Mouse (Mus musculus) MEL (cell line): ENCODE results near the gene Krtcap2.

Source experiments
- BHLHE40 ChIP-seq: IDR thresholded peaks from 2 replicates; pipeline ENCODE4 v1.6.1; 2012; ENCODE audit warnings: low read depth, mild to moderate bottlenecking, inconsistent platforms, low read length, improper control_type of control experiment, borderline replicate concordance
- CTCF ChIP-seq, 3 experiments: IDR thresholded peaks in 2 of 3; conservative IDR thresholded peaks in 1 of 3; 2 replicates each; pipeline ENCODE4 v1.5.1; 2011 to 2012; ENCODE audit warnings: low read length in 3 of 3, low read depth in 2 of 3, mild to moderate bottlenecking in 2 of 3, improper control_type of control experiment in 1 of 3, inconsistent platforms in 1 of 3, mixed read lengths in 1 of 3, moderate library complexity in 1 of 3; ENCODE audit not compliant: control insufficient read depth in 1 of 3, insufficient read depth in 1 of 3, poor library complexity in 1 of 3, severe bottlenecking in 1 of 3
- EP300 ChIP-seq, 2 experiments: IDR thresholded peaks; 2 replicates each; pipeline ENCODE4 v1.6.1; 2011; ENCODE audit warnings: improper control_type of control experiment in 2 of 2, low read length in 2 of 2, low read depth in 1 of 2, mild to moderate bottlenecking in 1 of 2
- GABPA ChIP-seq: IDR thresholded peaks from 2 replicates; pipeline ENCODE4 v1.6.1; 2012; ENCODE audit warnings: low read depth, mild to moderate bottlenecking, inconsistent platforms, low read length, improper control_type of control experiment, moderate library complexity
- JUND ChIP-seq: IDR thresholded peaks from 2 replicates; pipeline ENCODE4 v1.6.1; 2011; ENCODE audit warnings: low read depth, mild to moderate bottlenecking, improper control_type of control experiment, low read length
- MAX ChIP-seq: IDR thresholded peaks from 2 replicates; pipeline ENCODE4 v1.6.1; 2011; ENCODE audit warnings: low read length, improper control_type of control experiment
- POLR2A ChIP-seq, 2 experiments: IDR thresholded peaks; 2 replicates each; pipeline ENCODE4 v1.6.1; 2011 to 2012; ENCODE audit warnings: low read length in 2 of 2, mild to moderate bottlenecking in 2 of 2, control low read depth in 1 of 2, improper control_type of control experiment in 1 of 2, low read depth in 1 of 2, moderate library complexity in 1 of 2; ENCODE audit not compliant: control insufficient read depth in 1 of 2, insufficient read depth in 1 of 2, poor library complexity in 1 of 2
- POLR2AphosphoS2 ChIP-seq: IDR thresholded peaks from 2 replicates; pipeline ENCODE4 v1.6.1; 2011; ENCODE audit warnings: low read length, improper control_type of control experiment
- POLR2AphosphoS5 ChIP-seq: IDR thresholded peaks from 2 replicates; pipeline ENCODE4 v1.6.1; 2012; ENCODE audit warnings: low read depth, borderline replicate concordance, mild to moderate bottlenecking, inconsistent platforms, low read length, moderate library complexity, mixed read lengths
- SMC3 ChIP-seq: IDR thresholded peaks from 2 replicates; pipeline ENCODE4 v1.6.1; 2011; ENCODE audit warnings: low read depth, low read length, improper control_type of control experiment
- USF2 ChIP-seq, 2 experiments: IDR thresholded peaks; 2 replicates each; pipeline ENCODE4 v1.6.1; 2011 to 2012; ENCODE audit warnings: improper control_type of control experiment in 2 of 2, low read length in 2 of 2, borderline replicate concordance in 1 of 2, inconsistent platforms in 1 of 2, low read depth in 1 of 2, mild to moderate bottlenecking in 1 of 2; ENCODE audit not compliant: insufficient read depth in 1 of 2

DNA sequence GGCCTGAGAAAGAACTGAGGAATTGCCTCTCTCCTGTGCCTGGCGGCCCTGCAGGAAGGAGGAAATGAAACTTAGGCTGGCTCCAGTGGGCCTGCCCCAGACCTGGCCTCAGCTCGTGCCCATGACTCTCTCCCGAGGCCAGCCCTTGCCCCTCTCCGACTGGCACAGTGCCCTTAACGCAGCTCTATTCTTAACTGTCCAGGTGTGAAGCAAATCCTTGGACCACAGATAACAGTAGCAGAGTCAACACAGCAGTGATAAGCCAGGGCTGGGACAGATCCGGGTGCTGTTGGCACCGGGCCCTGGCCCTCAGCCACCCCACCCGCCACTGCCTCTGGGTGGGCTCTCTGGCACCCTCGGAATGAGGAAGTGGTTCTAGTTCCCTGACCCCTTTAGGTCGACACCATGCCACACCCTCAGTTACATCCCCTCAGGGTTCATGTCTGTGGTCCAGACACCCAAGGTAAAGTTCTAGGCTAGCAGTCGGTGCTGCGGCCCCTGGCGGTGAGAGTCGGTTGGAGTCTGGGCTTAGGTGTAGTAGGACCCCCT lies 12.1 kb upstream of the Krtcap2 start:
- TF ChIP-seq CTCF (IDR thresholded peaks at IDR 0.05 in 2 of 3, conservative IDR thresholded peaks at IDR 0.05 in 1 of 3; ENCODE audit: control insufficient read depth in 1 of 3, insufficient read depth in 1 of 3, low read depth in 2 of 3, low read length in 3 of 3, poor library complexity in 1 of 3, severe bottlenecking in 1 of 3) (peak; percentile 45 to 63 (median 45); a peak in 5 of 6 replicates), POLR2AphosphoS5 (no peak), USF2 (IDR thresholded peaks at IDR 0.05; ENCODE audit: borderline replicate concordance in 1 of 2, insufficient read depth in 1 of 2, low read depth in 1 of 2, low read length in 2 of 2) (no peak), MAX (no peak), POLR2A (IDR thresholded peaks at IDR 0.05; ENCODE audit: control insufficient read depth in 1 of 2, insufficient read depth in 1 of 2, low read depth in 1 of 2, low read length in 2 of 2, poor library complexity in 1 of 2) (no peak), BHLHE40 (peak; percentile 52; the same call in 1 of the 2 replicates), JUND (no peak), EP300 (IDR thresholded peaks at IDR 0.05; ENCODE audit: low read depth in 1 of 2, low read length in 2 of 2) (peak; percentile 92), POLR2AphosphoS2 (peak; percentile 74), GABPA (no peak), SMC3 (no peak; the same call in 1 of the 2 replicates)
